Mouse (Mus musculus) E14TG2a.4 (cell line): Measurements from ENCODE around the gene Prdm12.

ENCODE experiments used
- CTCF ChIP-seq: conservative IDR thresholded peaks from 2 replicates; pipeline ENCODE4 v1.5.1; 2014; ENCODE audit warnings: low read length
- POU5F1 ChIP-seq: IDR thresholded peaks from 2 replicates; pipeline ENCODE4 v1.6.1; 2014; ENCODE audit warnings: low read length, borderline replicate concordance

DNA sequence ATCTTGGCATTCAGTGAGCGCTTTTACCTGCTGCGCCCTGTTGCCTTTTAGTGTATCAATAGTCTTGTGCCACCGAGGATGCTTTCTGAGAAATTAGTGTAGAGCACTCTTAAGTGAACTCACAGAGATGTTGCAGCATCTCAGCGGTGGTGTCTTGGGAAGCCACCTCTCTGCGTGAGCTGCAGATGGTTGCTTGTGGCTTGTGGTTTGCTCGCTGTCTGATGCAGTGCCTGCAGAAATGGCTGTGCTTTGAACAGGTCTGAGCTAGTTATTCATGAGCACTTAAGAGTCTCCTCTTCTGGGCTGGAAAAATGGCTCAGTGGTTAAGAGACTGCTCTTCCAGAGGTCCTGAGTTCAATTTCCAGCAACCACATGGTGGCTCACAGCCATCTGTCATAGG, 38.8 kb downstream of the Prdm12 start:
- TF ChIP-seq CTCF (no peak), POU5F1 (no peak)
